Mouse (Mus musculus) heart, embryonic 11.5 days (tissue): ENCODE results near the gene Ccnd3. TPM values are rescaled to one million over a fixed set of nuclear protein-coding genes. Genes with fewer than 3 reads are reported as not detected.

Experiments used
- ATAC-seq: fragments of 200-750 bp; cut with Nextera tagmentation; replicated peaks from 2 replicates; pipeline ENCODE4 v1.8.0; 2017; ENCODE audit warnings: moderate library complexity; ENCODE audit not compliant: insufficient number of reproducible peaks, low FRiP score, low TSS enrichment
- H3K27ac ChIP-seq: fragments of 300-500 bp; sonication (generic); 2 replicates; pipeline ENCODE4 v1.5.1; 2014; ENCODE audit warnings: mild to moderate bottlenecking, low read depth, low read length
- H3K27me3 ChIP-seq: fragments of 300-500 bp; sonication (generic); 2 replicates; pipeline ENCODE4 v1.6.1; 2014; ENCODE audit warnings: mild to moderate bottlenecking, low read length, mixed read lengths; ENCODE audit not compliant: control insufficient read depth, insufficient read depth
- H3K36me3 ChIP-seq: fragments of 300-500 bp; sonication (generic); 2 replicates; pipeline ENCODE4 v1.6.1; 2014; ENCODE audit warnings: mild to moderate bottlenecking, low read length, moderate library complexity, mixed read lengths; ENCODE audit not compliant: control insufficient read depth, insufficient read depth
- H3K4me1 ChIP-seq: fragments of 300-500 bp; sonication (generic); 2 replicates; pipeline ENCODE4 v1.6.1; 2014; ENCODE audit warnings: low read length; ENCODE audit not compliant: control insufficient read depth, insufficient read depth
- H3K4me2 ChIP-seq: fragments of 300-500 bp; sonication (generic); 2 replicates; pipeline ENCODE4 v1.6.1; 2014; ENCODE audit warnings: mild to moderate bottlenecking, moderate library complexity
- H3K4me3 ChIP-seq: fragments of 300-500 bp; sonication (generic); 2 replicates; pipeline ENCODE4 v1.5.1; 2014; ENCODE audit warnings: low read depth, low read length
- H3K9ac ChIP-seq: fragments of 300-500 bp; sonication (generic); 2 replicates; pipeline ENCODE4 v1.6.1; 2014; ENCODE audit warnings: mild to moderate bottlenecking, low read depth, low read length, moderate library complexity
- H3K9me3 ChIP-seq: fragments of 300-500 bp; sonication (generic); replicated peaks from 2 replicates; pipeline ENCODE4 v1.6.1; 2016; ENCODE audit warnings: low read length; ENCODE audit not compliant: control insufficient read depth
- WGBS: fragments of 180-500 bp; shearing (Covaris S2); extraction: QIAGEN DNeasy Blood & Tissue Kit; methylation state at CpG from one replicate; pipeline ENCODE4 v1.1.7; 2014; ENCODE audit not compliant: insufficient replicate concordance; 5-methylcytosine and 5-hydroxymethylcytosine counted together
- polyA plus RNA-seq: library from polyadenylated mRNA; unstranded; fragments of >200 nt; fragmentation: Nextera tagmentation; extraction: Ambion mirVana; gene quantifications from 2 replicates; pipeline ENCODE4 v1.2.1, GENCODE M21; 2014

Ccnd3 gene
- polyA plus RNA-seq: 559 and 565 TPM in 2 replicates

DNA sequence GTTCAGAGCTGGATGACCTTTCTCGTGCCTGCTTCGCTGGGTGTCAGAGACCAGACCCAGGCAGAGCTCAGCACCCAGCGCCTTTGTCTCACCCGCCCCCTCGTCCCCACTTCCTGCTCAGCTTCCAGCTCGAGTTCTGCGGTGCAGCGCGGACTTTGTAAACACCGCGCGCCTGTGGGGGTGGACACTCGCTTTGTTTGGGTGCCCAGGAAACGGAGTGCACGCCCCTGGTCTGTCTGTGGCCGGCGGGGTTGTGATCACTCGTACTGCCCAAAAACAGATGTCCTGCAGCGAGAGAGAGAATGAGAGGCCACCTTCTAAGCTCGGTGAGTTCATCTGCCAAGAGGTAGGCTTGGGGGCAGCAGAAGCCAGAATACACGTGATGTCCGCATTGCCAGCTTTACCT lies at the start of gene Ccnd3:
TSS of gene Ccnd3 (plus strand) at position 111 of the 406 bp plus-strand sequence.
- H3K4me1 ChIP-seq: peaks cover 28% of the 10 kb centered on the region
- peak within 1 kb of the TSS; percentile 49 for H3K4me3 ChIP-seq
- ATAC-seq: peak; percentile 13; the same call in 1 of the 2 replicates
- no peaks in the 10 kb centered on the region for H3K27me3 ChIP-seq
- peak within 1 kb of the TSS; percentile 87 for H3K4me2 ChIP-seq
- H3K9ac ChIP-seq: peak within 1 kb of the TSS; percentile 80
- 2% methylated on average over 22 of the region's 22 CpGs for WGBS
- no peaks in the 10 kb centered on the region for H3K9me3 ChIP-seq
- peaks cover 2% of the 10 kb centered on the region; the same call in 1 of the 2 replicates for H3K36me3 ChIP-seq
- peak within 1 kb of the TSS; percentile 57 for H3K27ac ChIP-seq

DNA sequence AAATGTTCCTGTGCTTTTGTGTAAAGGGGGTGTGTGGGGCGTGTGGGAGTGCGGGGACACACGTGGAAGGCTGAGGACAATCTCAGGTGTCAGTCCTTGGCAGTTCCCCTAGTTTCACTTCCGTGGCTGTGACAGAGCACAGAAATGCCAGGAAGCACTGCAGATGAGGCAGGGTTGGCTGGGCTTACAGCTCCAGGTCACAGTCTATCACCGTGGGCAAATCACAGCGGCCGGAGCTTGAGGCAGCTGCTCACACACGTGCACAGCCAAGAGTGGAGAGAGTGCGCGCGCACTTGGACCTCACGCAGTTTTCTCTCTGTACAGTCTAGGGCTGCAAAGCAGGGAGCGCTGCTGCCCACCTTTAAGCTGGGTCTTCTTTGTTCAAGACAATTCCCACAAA lies 46.5 kb upstream of the Ccnd3 start:
- no peaks in the 10 kb centered on the region for H3K36me3 ChIP-seq
- ATAC-seq: no peak
- 78% methylated on average over 13 of the region's 13 CpGs for WGBS
- no peak overlapping the region for H3K4me3 ChIP-seq
- H3K4me1 ChIP-seq: peaks cover 31% of the 10 kb centered on the region
- no peak overlapping the region for H3K27ac ChIP-seq
- no peaks in the 10 kb centered on the region for H3K9me3 ChIP-seq
- H3K27me3 ChIP-seq: no peaks in the 10 kb centered on the region
- no peak overlapping the region for H3K9ac ChIP-seq
- no peak overlapping the region for H3K4me2 ChIP-seq

DNA sequence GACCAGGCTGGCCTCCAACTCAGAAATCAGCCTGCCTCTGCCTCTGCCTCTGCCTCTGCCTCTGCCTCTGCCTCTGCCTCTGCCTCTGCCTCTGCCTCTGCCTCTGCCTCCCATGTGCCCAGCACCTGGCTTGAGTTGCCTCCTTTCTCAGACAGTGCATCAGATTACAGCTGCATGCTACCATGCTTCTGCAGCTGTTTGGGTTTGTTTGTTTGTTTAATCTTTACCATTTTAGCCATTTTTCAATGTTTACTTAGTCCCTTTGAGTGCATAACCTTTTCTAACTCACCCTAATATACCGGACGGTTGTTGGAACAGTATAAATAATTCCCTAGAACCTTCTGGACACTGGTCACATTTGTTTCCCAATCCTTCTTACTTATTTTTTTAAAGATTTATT lies 45.9 kb upstream of the Ccnd3 start:
- Histone ChIP-seq H3K36me3 (no peaks in the 10 kb centered on the region), H3K27ac (no peak overlapping the region), H3K4me3 (no peak overlapping the region), H3K9me3 (no peaks in the 10 kb centered on the region), H3K27me3 (no peaks in the 10 kb centered on the region), H3K4me2 (no peak overlapping the region), H3K4me1 (peaks cover 29% of the 10 kb centered on the region), H3K9ac (no peak overlapping the region)
- no peak for ATAC-seq
- 88% methylated on average over 2 of the region's 2 CpGs for WGBS

GRCm38 (mm10) chr17:47459341-47459919 lies 45.4 kb upstream of the Ccnd3 start:
- Histone ChIP-seq H3K27ac (no peak overlapping the region), H3K9ac (no peak overlapping the region), H3K4me3 (no peak overlapping the region), H3K4me1 (peaks cover 31% of the 10 kb centered on the region), H3K4me2 (no peak overlapping the region), H3K9me3 (no peaks in the 10 kb centered on the region), H3K36me3 (no peaks in the 10 kb centered on the region), H3K27me3 (no peaks in the 10 kb centered on the region)
- 46% methylated on average over 3 of the region's 3 CpGs for WGBS
- no peak for ATAC-seq

- Histone ChIP-seq H3K27ac (no peak overlapping the region), H3K4me3 (no peak overlapping the region), H3K9me3 (no peaks in the 10 kb centered on the region), H3K36me3 (no peaks in the 10 kb centered on the region), H3K4me2 (no peak overlapping the region), H3K9ac (no peak overlapping the region), H3K4me1 (peaks cover 30% of the 10 kb centered on the region), H3K27me3 (peaks cover 13% of the 10 kb centered on the region)
- 40% methylated on average over 3 of the region's 3 CpGs for WGBS
- ATAC-seq: no peak
Measured at GRCm38 (mm10) chr17:47461688-47462087, 43.2 kb upstream of the Ccnd3 start.

DNA sequence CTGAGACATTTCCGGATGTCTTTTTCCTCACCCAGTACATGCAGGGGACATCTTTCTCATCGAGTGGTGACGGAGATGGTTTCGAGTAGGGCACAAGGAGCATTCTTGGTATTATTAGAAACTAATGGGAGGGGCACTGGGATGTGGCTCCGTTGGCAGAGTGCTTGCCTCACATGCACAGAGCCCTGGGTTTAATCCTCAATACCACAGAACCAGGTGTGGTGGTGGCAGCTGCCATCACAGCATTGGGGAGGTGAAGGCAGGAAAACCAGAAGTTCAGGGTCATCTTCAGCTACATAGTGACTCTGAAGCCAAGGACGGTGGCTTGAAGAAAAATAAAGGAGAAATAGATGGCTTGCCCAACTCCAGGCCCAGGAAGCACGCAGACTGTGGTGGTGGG lies 42.6 kb upstream of the Ccnd3 start:
- no peaks in the 10 kb centered on the region for H3K36me3 ChIP-seq
- WGBS: 55% methylated on average over 7 of the region's 7 CpGs
- no peak overlapping the region for H3K4me3 ChIP-seq
- H3K9me3 ChIP-seq: no peaks in the 10 kb centered on the region
- H3K27ac ChIP-seq: peak overlapping the region; percentile 16; the same call in 1 of the 2 replicates
- no peak overlapping the region; the same call in 1 of the 2 replicates for H3K4me2 ChIP-seq
- H3K4me1 ChIP-seq: peaks cover 28% of the 10 kb centered on the region
- peaks cover 17% of the 10 kb centered on the region for H3K27me3 ChIP-seq
- H3K9ac ChIP-seq: no peak overlapping the region
- ATAC-seq: no peak

DNA sequence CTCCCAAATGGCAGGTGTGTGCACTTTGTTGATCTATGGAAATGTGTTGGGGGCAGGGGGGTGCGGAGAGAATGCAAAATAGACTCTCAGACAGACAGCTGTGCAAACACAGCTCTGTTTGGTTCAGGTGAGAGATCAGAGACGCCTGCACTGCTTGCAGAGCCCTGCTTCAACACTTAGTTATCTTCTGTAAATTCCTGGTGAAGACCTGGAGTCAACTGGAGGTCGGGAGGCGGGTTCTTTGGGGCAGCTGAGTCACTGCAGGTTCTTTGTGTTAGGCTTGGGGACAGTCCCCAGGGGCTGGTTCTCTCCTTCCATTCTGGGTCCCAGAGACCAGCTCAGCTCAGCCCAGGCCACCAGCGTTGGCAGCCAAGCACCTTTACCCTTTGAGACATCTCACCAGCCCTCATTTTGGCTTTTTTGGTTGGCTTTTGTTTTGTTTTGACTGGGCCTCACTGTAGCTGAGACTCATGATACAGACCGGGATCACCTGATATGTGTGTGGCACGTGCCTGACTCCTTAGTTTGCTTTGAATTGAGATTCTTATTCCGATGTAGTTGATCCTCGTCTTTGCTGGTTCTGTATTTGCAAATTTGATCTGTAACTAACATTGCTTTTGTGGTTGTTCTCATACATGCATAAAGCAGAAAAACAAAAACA lies 42.0 kb upstream of the Ccnd3 start:
- Histone ChIP-seq H3K36me3 (no peaks in the 10 kb centered on the region), H3K27ac (peak overlapping the region; percentile 16; the same call in 1 of the 2 replicates), H3K4me1 (peaks cover 29% of the 10 kb centered on the region), H3K4me2 (no peak overlapping the region; the same call in 1 of the 2 replicates), H3K27me3 (peaks cover 24% of the 10 kb centered on the region), H3K9ac (no peak overlapping the region), H3K4me3 (no peak overlapping the region), H3K9me3 (no peaks in the 10 kb centered on the region)
- WGBS: 26% methylated on average over 9 of the region's 9 CpGs
- no peak for ATAC-seq

DNA sequence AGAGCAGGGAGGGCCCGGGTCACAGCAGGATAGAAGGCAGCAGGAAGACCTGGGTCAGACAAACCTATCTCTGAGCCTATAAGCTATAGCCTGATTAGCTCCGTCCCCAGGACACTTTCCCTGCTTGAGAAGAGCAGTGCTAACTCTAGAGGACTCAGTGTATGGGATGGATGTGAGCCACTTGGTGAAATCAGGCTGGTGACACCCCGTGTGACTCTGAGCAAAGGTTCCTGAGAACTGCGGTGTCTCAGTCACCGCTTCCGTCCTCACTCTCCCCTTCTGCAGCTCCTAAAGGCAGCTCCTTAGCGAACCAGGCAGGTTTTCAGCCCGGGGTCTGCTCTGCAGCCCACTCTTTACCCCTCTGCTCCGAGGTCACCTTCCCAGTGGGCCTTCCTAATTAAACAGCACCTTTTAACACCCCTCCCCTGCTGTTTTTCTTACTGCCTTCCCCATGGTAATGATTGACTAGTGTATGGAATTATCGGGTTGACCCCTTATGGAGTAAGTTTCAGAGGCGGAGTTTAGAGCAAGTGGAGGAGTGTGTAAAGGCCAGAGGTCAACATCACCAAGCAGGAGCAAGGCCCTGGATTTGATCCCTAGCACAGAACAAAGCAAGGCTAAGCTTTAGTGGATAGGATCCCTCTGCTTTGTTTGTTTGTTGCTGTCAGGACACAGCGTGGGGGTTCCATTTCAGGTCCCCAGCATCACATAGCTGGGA lies 40.4 kb upstream of the Ccnd3 start:
- H3K4me2 ChIP-seq: no peak overlapping the region
- H3K9ac ChIP-seq: no peak overlapping the region
- no peak overlapping the region for H3K4me3 ChIP-seq
- 39% methylated on average over 12 of the region's 12 CpGs for whole genome bisulfite sequencing
- H3K9me3 ChIP-seq: no peaks in the 10 kb centered on the region
- peaks cover 36% of the 10 kb centered on the region for H3K4me1 ChIP-seq
- ATAC-seq: no peak
- H3K27ac ChIP-seq: no peak overlapping the region
- H3K36me3 ChIP-seq: no peaks in the 10 kb centered on the region
- H3K27me3 ChIP-seq: peaks cover 32% of the 10 kb centered on the region
